Mouse (Mus musculus) heart, embryonic 15.5 days (tissue): ENCODE measurements around the gene Slc17a5. TPM values are rescaled to one million over a fixed set of nuclear protein-coding genes. Genes with fewer than 3 reads are reported as not detected.

ENCODE experiments used
- ATAC-seq: fragments of 200-750 bp; cut with Nextera tagmentation; replicated peaks from 2 replicates; pipeline ENCODE4 v1.8.0; 2017; ENCODE audit warnings: low read depth, moderate TSS enrichment; ENCODE audit not compliant: insufficient number of reproducible peaks, insufficient read depth, low FRiP score
- H3K27ac ChIP-seq: fragments of 300-500 bp; sonication (generic); 2 replicates; pipeline ENCODE4 v1.5.1; 2015; ENCODE audit warnings: mild to moderate bottlenecking, inconsistent platforms
- H3K27me3 ChIP-seq: fragments of 300-500 bp; sonication (generic); 2 replicates; pipeline ENCODE4 v1.6.1; 2015; ENCODE audit warnings: inconsistent platforms
- H3K36me3 ChIP-seq: fragments of 300-500 bp; sonication (generic); 2 replicates; pipeline ENCODE4 v1.6.1; 2015; ENCODE audit warnings: mild to moderate bottlenecking, inconsistent platforms
- H3K4me1 ChIP-seq: fragments of 300-500 bp; sonication (generic); replicated peaks from 2 replicates; pipeline ENCODE4 v1.6.1; 2015; ENCODE audit warnings: inconsistent platforms
- H3K4me2 ChIP-seq: fragments of 300-500 bp; sonication (generic); 2 replicates; pipeline ENCODE4 v1.6.1; 2015; ENCODE audit warnings: inconsistent platforms, mild to moderate bottlenecking, moderate library complexity
- H3K4me3 ChIP-seq: fragments of 300-500 bp; sonication (generic); 2 replicates; pipeline ENCODE4 v1.5.1; 2015; ENCODE audit warnings: mild to moderate bottlenecking, inconsistent platforms
- H3K9ac ChIP-seq: fragments of 300-500 bp; sonication (generic); 2 replicates; pipeline ENCODE4 v1.6.1; 2015; ENCODE audit warnings: mild to moderate bottlenecking, inconsistent platforms
- H3K9me3 ChIP-seq: fragments of 300-500 bp; sonication (generic); replicated peaks from 2 replicates; pipeline ENCODE4 v1.6.1; 2016; ENCODE audit warnings: inconsistent platforms
- WGBS: fragments of 180-500 bp; shearing (Covaris S2); methylation state at CpG from one replicate; pipeline ENCODE4 v1.1.7; 2015; ENCODE audit warnings: mixed read lengths; 5-methylcytosine and 5-hydroxymethylcytosine counted together
- polyA plus RNA-seq: library from polyadenylated mRNA; unstranded; fragments of >200 nt; fragmentation: Nextera tagmentation; extraction: Ambion mirVana; gene quantifications from 2 replicates; pipeline ENCODE4 v1.2.1, GENCODE M21; 2015

Slc17a5 gene
- polyA plus RNA-seq, 1 experiment from 2014 or later: 8.5 TPM

- 29% methylated on average over 3 of the region's 3 CpGs for WGBS
- Histone ChIP-seq H3K9ac (no peak overlapping the region), H3K4me1 (peaks cover 41% of the 10 kb centered on the region), H3K27me3 (no peaks in the 10 kb centered on the region), H3K9me3 (no peaks in the 10 kb centered on the region), H3K4me3 (no peak overlapping the region), H3K27ac (peak overlapping the region; percentile 36), H3K36me3 (no peaks in the 10 kb centered on the region), H3K4me2 (no peak overlapping the region)
- ATAC-seq: no peak
These were observed 71.7 kb downstream of the Slc17a5 start for GRCm38 (mm10) chr9:78516125-78516524.

GRCm38 (mm10) chr9:78514681-78515080, 73.2 kb downstream of the Slc17a5 start:
- 59% methylated on average over 4 of the region's 4 CpGs for WGBS
- peaks cover 27% of the 10 kb centered on the region for H3K4me1 ChIP-seq
- no peak for ATAC-seq
- peak overlapping the region; percentile 88 for H3K27ac ChIP-seq
- H3K36me3 ChIP-seq: no peaks in the 10 kb centered on the region
- H3K9me3 ChIP-seq: no peaks in the 10 kb centered on the region
- no peak overlapping the region for H3K9ac ChIP-seq
- no peak overlapping the region for H3K4me3 ChIP-seq
- no peak overlapping the region for H3K4me2 ChIP-seq
- H3K27me3 ChIP-seq: no peaks in the 10 kb centered on the region

GRCm38 (mm10) chr9:78513776-78514500, 73.9 kb downstream of the Slc17a5 start:
- peak; percentile 88 for ATAC-seq
- H3K4me1 ChIP-seq: peaks cover 26% of the 10 kb centered on the region

GRCm38 (mm10) chr9:78511705-78512104, 76.1 kb downstream of the Slc17a5 start:
- Histone ChIP-seq H3K4me1 (peaks cover 27% of the 10 kb centered on the region), H3K9me3 (no peaks in the 10 kb centered on the region), H3K9ac (no peak overlapping the region), H3K4me3 (no peak overlapping the region), H3K36me3 (no peaks in the 10 kb centered on the region), H3K27ac (peak overlapping the region; percentile 88; the same call in 1 of the 2 replicates), H3K4me2 (no peak overlapping the region), H3K27me3 (no peaks in the 10 kb centered on the region)
- no peak for ATAC-seq
- 93% methylated on average over 5 of the region's 5 CpGs for WGBS

More at GRCm38 (mm10) chr9:78513776-78514500, 73.9 kb downstream of the Slc17a5 start:
- no peaks in the 10 kb centered on the region for H3K36me3 ChIP-seq
- H3K27ac ChIP-seq: peak overlapping the region; percentile 88
- no peak overlapping the region for H3K4me3 ChIP-seq
- no peak overlapping the region for H3K9ac ChIP-seq
- no peaks in the 10 kb centered on the region for H3K9me3 ChIP-seq
- 0 out of 2 replicates have a peak overlapping the region, but pooled peaks have one; percentile 12 for H3K4me2 ChIP-seq
- 37% methylated on average over 6 of the region's 6 CpGs for WGBS
- no peaks in the 10 kb centered on the region for H3K27me3 ChIP-seq

GRCm38 (mm10) chr9:78508106-78508786, 79.6 kb downstream of the Slc17a5 start:
- Histone ChIP-seq H3K9me3 (no peaks in the 10 kb centered on the region), H3K4me2 (no peak overlapping the region), H3K4me3 (no peak overlapping the region), H3K27me3 (no peaks in the 10 kb centered on the region), H3K4me1 (peaks cover 27% of the 10 kb centered on the region), H3K9ac (no peak overlapping the region), H3K27ac (no peak overlapping the region), H3K36me3 (no peaks in the 10 kb centered on the region)
- 78% methylated on average over 16 of the region's 16 CpGs for WGBS
- no peak for ATAC-seq

- H3K4me1 ChIP-seq: peaks cover 25% of the 10 kb centered on the region
- H3K4me2 ChIP-seq: peak overlapping the region; percentile 26; the same call in 1 of the 2 replicates
- no peaks in the 10 kb centered on the region for H3K36me3 ChIP-seq
- WGBS: 31% methylated on average over 7 of the region's 7 CpGs
- no peak overlapping the region for H3K9ac ChIP-seq
- ATAC-seq: no peak
- H3K27ac ChIP-seq: peak overlapping the region; percentile 63
- H3K27me3 ChIP-seq: no peaks in the 10 kb centered on the region
- H3K9me3 ChIP-seq: no peaks in the 10 kb centered on the region
- no peak overlapping the region for H3K4me3 ChIP-seq
These were observed 81.1 kb downstream of the Slc17a5 start for GRCm38 (mm10) chr9:78506722-78507077.

GRCm38 (mm10) chr9:78506002-78506721, 81.7 kb downstream of the Slc17a5 start:
- H3K27ac ChIP-seq: peak overlapping the region; percentile 63
- no peak overlapping the region for H3K9ac ChIP-seq
- peaks cover 25% of the 10 kb centered on the region for H3K4me1 ChIP-seq
- no peak overlapping the region for H3K4me3 ChIP-seq
- H3K27me3 ChIP-seq: no peaks in the 10 kb centered on the region
- 18% methylated on average over 11 of the region's 11 CpGs for WGBS
- peak; percentile 50; the same call in 1 of the 2 replicates for ATAC-seq
- no peaks in the 10 kb centered on the region for H3K36me3 ChIP-seq
- H3K9me3 ChIP-seq: no peaks in the 10 kb centered on the region
- peak overlapping the region; percentile 26; the same call in 1 of the 2 replicates for H3K4me2 ChIP-seq

- H3K4me2 ChIP-seq: no peak overlapping the region
- H3K9me3 ChIP-seq: no peaks in the 10 kb centered on the region
- 87% methylated on average over 6 of the region's 6 CpGs for WGBS
- peaks cover 30% of the 10 kb centered on the region for H3K4me1 ChIP-seq
- H3K4me3 ChIP-seq: no peak overlapping the region
- no peak for ATAC-seq
- H3K27ac ChIP-seq: no peak overlapping the region
- H3K9ac ChIP-seq: no peak overlapping the region
- no peaks in the 10 kb centered on the region for H3K27me3 ChIP-seq
- no peaks in the 10 kb centered on the region for H3K36me3 ChIP-seq
These were observed 82.6 kb downstream of the Slc17a5 start for GRCm38 (mm10) chr9:78505223-78505622.

- H3K27ac ChIP-seq: 0 out of 2 replicates have a peak overlapping the region, but pooled peaks have one; percentile 18
- H3K9me3 ChIP-seq: no peaks in the 10 kb centered on the region
- H3K4me2 ChIP-seq: no peak overlapping the region
- H3K4me3 ChIP-seq: no peak overlapping the region
- WGBS: 47% methylated on average over 3 of the region's 3 CpGs
- ATAC-seq: no peak
- H3K4me1 ChIP-seq: peaks cover 32% of the 10 kb centered on the region
- H3K27me3 ChIP-seq: no peaks in the 10 kb centered on the region
- H3K36me3 ChIP-seq: no peaks in the 10 kb centered on the region
- no peak overlapping the region for H3K9ac ChIP-seq
These were observed 83.2 kb downstream of the Slc17a5 start for GRCm38 (mm10) chr9:78504679-78505078.

- H3K27me3 ChIP-seq: no peaks in the 10 kb centered on the region
- 0 out of 2 replicates have a peak overlapping the region, but pooled peaks have one; percentile 18 for H3K27ac ChIP-seq
- H3K4me1 ChIP-seq: peaks cover 32% of the 10 kb centered on the region
- no peaks in the 10 kb centered on the region for H3K36me3 ChIP-seq
- H3K4me3 ChIP-seq: no peak overlapping the region
- no peak overlapping the region for H3K4me2 ChIP-seq
- 66% methylated on average over 4 of the region's 4 CpGs for WGBS
- H3K9ac ChIP-seq: no peak overlapping the region
- no peak for ATAC-seq
- H3K9me3 ChIP-seq: no peaks in the 10 kb centered on the region
These were observed 83.7 kb downstream of the Slc17a5 start for GRCm38 (mm10) chr9:78504133-78504532.
